Mouse (Mus musculus) hindbrain, postnatal 0 days (tissue): ENCODE results near the gene Olfr1459. TPM values are rescaled to one million over a fixed set of nuclear protein-coding genes. Genes with fewer than 3 reads are reported as not detected.

Source experiments
- ATAC-seq: fragments of 200-750 bp; cut with Nextera tagmentation; 2 replicates; pipeline ENCODE4 v1.8.0; 2017; ENCODE audit warnings: mild to moderate bottlenecking, moderate TSS enrichment, moderate library complexity
- DNase-seq: peaks from one replicate; pipeline ENCODE4 v3.0.0-alpha.2; 2015; ENCODE audit warnings: low spot score
- H3K27ac ChIP-seq: fragments of 300-500 bp; sonication (generic); 2 replicates; pipeline ENCODE4 v1.5.1; 2014; ENCODE audit warnings: mild to moderate bottlenecking
- H3K27me3 ChIP-seq: fragments of 300-500 bp; sonication (generic); 2 replicates; pipeline ENCODE4 v1.6.1; 2014; ENCODE audit warnings: low read length, mixed read lengths; ENCODE audit not compliant: insufficient read depth
- H3K36me3 ChIP-seq: fragments of 300-500 bp; sonication (generic); 2 replicates; pipeline ENCODE4 v1.6.1; 2014; ENCODE audit warnings: low read length, mixed read lengths; ENCODE audit not compliant: insufficient read depth
- H3K4me1 ChIP-seq: fragments of 300-500 bp; sonication (generic); 2 replicates; pipeline ENCODE4 v1.6.1; 2014; ENCODE audit warnings: antibody characterized with exemption, low read length, mixed read lengths; ENCODE audit not compliant: insufficient read depth
- H3K4me2 ChIP-seq: fragments of 300-500 bp; sonication (generic); 2 replicates; pipeline ENCODE4 v1.6.1; 2014; ENCODE audit warnings: low read depth, mild to moderate bottlenecking, low read length, moderate library complexity, mixed read lengths
- H3K4me3 ChIP-seq: fragments of 300-500 bp; sonication (generic); 2 replicates; pipeline ENCODE4 v1.5.1; 2014; ENCODE audit warnings: low read length
- H3K9ac ChIP-seq: fragments of 300-500 bp; sonication (generic); replicated peaks from 2 replicates; pipeline ENCODE4 v1.6.1; 2014; ENCODE audit warnings: mild to moderate bottlenecking, low read length, moderate library complexity, mixed read lengths
- H3K9me3 ChIP-seq: fragments of 300-500 bp; sonication (generic); 2 replicates; pipeline ENCODE4 v1.6.1; 2016; ENCODE audit warnings: low read length, mixed read lengths
- CTCF ChIP-seq: IDR thresholded peaks from 2 replicates; pipeline ENCODE4 v1.5.1; 2016; ENCODE audit warnings: antibody characterized with exemption, control low read depth, low read depth
- WGBS: fragments of 180-500 bp; shearing (Covaris S2); extraction: QIAGEN DNeasy Blood & Tissue Kit; methylation state at CpG from one replicate; pipeline ENCODE4 v1.1.7; 2014; 5-methylcytosine and 5-hydroxymethylcytosine counted together
- polyA plus RNA-seq: library from polyadenylated mRNA; unstranded; fragments of >200 nt; fragmentation: Nextera tagmentation; extraction: Ambion mirVana; gene quantifications from 2 replicates; pipeline ENCODE4 v1.2.1, GENCODE M21; 2015
- total RNA-seq: library from RNA; depleted of rRNA; stranded (reverse); fragments of >200 nt; gene quantifications from 2 replicates; pipeline ENCODE4 v1.2.3, GENCODE M21; 2014; rRNA removed

Gene Olfr1459
- total RNA-seq (not detected in 2 replicates), polyA plus RNA-seq (not detected in 2 replicates)

DNA sequence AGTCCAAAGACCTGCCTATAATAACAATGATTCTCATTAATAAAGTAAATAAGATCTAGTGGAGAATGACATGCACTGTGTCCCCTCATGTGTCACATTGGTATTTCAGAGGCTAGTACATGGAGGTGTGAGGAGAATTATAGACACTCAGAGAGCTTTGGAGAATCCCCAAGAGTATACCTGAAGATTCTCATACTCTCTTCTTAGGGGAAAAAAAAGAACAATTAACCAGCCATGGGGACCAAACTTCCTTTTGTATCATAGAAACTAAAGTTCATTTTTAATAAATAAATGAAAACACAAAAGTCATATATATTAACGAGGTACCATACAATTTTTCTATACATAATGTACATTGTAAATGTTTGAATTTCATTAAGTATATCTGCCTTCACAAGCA, at the start of gene Olfr1459:
Gene Olfr1459 (minus strand): TSS at position 101 of the 400 bp plus-strand sequence.
- no peak for TF ChIP-seq CTCF
- 74% methylated on average over 1 of the region's 1 CpGs for WGBS
- H3K9me3 ChIP-seq, result peaks cover 8% of the 10 kb centered on the region; the same call in 1 of the 2 replicates
- no peaks in the 10 kb centered on the region for H3K4me1 ChIP-seq
- H3K27me3 ChIP-seq, result no peaks in the 10 kb centered on the region
- H3K36me3 ChIP-seq, result no peaks in the 10 kb centered on the region
- no peak within 1 kb of the TSS for H3K4me3 ChIP-seq
- DNase-seq (no peak), ATAC-seq (no peak)
- no peak within 1 kb of the TSS for H3K4me2 ChIP-seq
- no peak within 1 kb of the TSS for H3K9ac ChIP-seq
- no peak within 1 kb of the TSS for H3K27ac ChIP-seq

DNA sequence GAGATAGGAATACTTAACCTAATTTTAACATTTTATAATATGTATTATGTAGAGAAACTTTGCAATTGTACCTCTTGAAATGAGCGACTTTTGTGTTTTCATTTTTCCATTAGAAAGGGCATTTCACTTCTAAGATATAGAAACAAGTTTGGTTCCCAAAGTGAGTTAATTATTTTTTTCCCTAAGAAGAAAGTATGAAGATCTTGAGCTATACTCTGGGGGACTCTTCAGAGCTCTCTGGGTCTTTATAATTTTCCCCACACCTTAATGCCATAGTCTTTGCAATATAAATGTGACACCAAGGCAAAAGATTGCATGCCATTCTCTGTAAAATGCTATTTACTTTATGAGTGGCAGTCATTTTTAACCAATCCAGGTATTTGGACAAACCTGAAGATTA, 36.1 kb upstream of the Olfr1459 start, which contains the start of gene Olfr1462:
Gene Olfr1462 (plus strand): TSS at position 301 of the 400 bp plus-strand sequence.
- Histone ChIP-seq H3K9me3 (peaks cover 8% of the 10 kb centered on the region; the same call in 1 of the 2 replicates), H3K9ac (no peak within 1 kb of the TSS), H3K4me2 (no peak within 1 kb of the TSS), H3K4me1 (no peaks in the 10 kb centered on the region), H3K4me3 (no peak within 1 kb of the TSS), H3K27ac (no peak within 1 kb of the TSS), H3K36me3 (no peaks in the 10 kb centered on the region), H3K27me3 (no peaks in the 10 kb centered on the region)
- no peak for TF ChIP-seq CTCF
- no peak for DNase-seq
- ATAC-seq, result no peak
- 90% methylated on average over 1 of the region's 1 CpGs for WGBS

DNA sequence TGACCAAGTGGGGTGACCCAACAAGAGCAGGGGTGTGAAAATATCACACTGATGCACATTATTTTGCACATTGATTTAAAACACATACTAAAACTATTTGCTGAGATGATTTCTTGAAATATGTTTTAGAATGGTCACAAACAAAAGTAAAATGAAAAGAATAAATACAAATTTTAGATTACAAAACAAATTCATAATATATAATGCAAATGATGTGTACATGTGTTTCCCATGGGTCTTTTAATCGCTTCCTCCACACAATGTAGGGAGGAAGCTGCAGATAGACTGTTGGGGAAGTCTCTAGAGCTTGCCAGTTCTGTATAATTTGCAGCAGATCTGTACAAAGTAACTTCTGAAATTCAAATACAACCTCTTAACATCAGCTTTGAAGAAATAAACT, 13.4 kb upstream of the Olfr1459 start, which contains the start of gene Olfr1461:
Gene Olfr1461 (plus strand): TSS at position 301 of the 400 bp plus-strand sequence.
- Histone ChIP-seq H3K27me3 (no peaks in the 10 kb centered on the region), H3K27ac (no peak within 1 kb of the TSS), H3K9ac (no peak within 1 kb of the TSS), H3K4me2 (no peak within 1 kb of the TSS), H3K36me3 (no peaks in the 10 kb centered on the region), H3K4me3 (no peak within 1 kb of the TSS), H3K4me1 (no peaks in the 10 kb centered on the region), H3K9me3 (no peaks in the 10 kb centered on the region)
- DNase-seq (no peak), ATAC-seq (no peak)
- TF ChIP-seq CTCF, result no peak
- WGBS, result 52% methylated on average over 1 of the region's 1 CpGs

DNA sequence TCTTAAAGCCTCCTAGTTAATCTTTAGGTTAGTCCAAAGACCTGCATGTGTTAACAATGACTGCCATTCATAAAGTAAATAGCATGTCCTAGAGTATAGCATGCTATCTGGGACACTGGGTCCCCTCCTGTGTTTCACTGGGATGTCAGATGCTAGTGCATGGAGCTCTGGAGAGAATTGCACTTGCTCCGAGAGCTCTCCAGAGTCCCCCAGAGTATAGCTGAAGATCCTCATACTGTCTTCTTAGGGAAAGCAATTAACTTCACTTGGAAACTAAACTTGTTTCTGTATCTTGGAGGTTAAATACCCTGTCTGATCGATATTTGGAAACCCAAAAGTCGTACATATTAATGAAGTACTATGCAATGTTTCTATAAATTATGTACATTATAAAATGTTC, 42.7 kb downstream of the Olfr1459 start, which contains the start of gene Olfr1458:
Gene Olfr1458 (minus strand): TSS at position 101 of the 400 bp plus-strand sequence.
- 84% methylated on average over 3 of the region's 3 CpGs for WGBS
- Histone ChIP-seq H3K27ac (no peak within 1 kb of the TSS), H3K4me2 (no peak within 1 kb of the TSS), H3K9ac (no peak within 1 kb of the TSS), H3K36me3 (no peaks in the 10 kb centered on the region), H3K9me3 (0 out of 2 replicates have a peak, but pooled peaks cover 5% of the 10 kb centered on the region), H3K27me3 (no peaks in the 10 kb centered on the region), H3K4me3 (no peak within 1 kb of the TSS), H3K4me1 (no peaks in the 10 kb centered on the region)
- ATAC-seq (no peak), DNase-seq (no peak)
- TF ChIP-seq CTCF, result no peak

DNA sequence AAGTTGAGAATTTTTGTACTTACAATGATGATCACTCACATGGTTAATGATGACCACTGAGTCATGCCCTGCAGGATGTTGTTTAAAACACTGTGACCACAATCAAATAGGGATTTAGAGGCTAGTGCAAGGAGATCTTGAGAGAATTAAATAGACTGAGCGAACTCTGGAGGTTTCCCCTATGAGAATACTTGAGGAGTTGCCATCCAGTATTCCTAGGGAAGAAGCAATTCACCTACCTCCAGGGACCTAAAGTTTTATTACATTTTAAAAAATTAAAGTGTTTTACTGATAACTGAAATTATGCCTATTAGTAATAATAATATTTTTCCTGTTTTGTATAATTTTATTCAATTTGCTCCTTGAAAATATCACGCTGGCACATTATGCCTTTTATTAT, 51.6 kb downstream of the Olfr1459 start, which contains the start of gene Olfr1457:
Gene Olfr1457 (minus strand): TSS at position 101 of the 400 bp plus-strand sequence.
- H3K4me1 ChIP-seq, result no peaks in the 10 kb centered on the region
- 73% methylated on average over 2 of the region's 2 CpGs for WGBS
- no peak within 1 kb of the TSS for H3K4me2 ChIP-seq
- H3K4me3 ChIP-seq, result no peak within 1 kb of the TSS
- DNase-seq, result no peak
- H3K27ac ChIP-seq, result no peak within 1 kb of the TSS
- no peak within 1 kb of the TSS for H3K9ac ChIP-seq
- H3K36me3 ChIP-seq, result no peaks in the 10 kb centered on the region
- ATAC-seq, result no peak
- H3K27me3 ChIP-seq, result no peaks in the 10 kb centered on the region
- TF ChIP-seq CTCF, result no peak
- H3K9me3 ChIP-seq, result no peaks in the 10 kb centered on the region

DNA sequence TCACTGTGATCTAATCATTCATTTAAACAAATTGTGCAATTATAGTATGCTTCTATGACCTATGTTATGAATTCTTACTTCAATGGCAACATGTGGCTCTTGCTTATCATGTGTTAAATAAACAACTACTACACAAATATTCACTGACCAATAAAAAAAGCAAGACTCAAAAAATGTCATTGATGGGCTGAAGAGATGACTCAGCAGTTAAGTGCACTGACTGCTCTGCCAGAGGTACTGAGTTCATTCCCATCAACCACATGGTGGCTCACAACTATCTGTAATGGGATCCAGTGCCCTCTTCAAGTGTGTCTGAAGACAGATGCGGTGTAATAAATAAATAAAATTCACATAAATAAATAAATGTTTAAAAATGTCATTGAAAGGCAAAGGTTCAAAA, 55.4 kb downstream of the Olfr1459 start:
- Histone ChIP-seq H3K27ac (no peak overlapping the region), H3K4me1 (no peaks in the 10 kb centered on the region), H3K9ac (no peak overlapping the region), H3K4me2 (no peak overlapping the region), H3K36me3 (no peaks in the 10 kb centered on the region), H3K27me3 (no peaks in the 10 kb centered on the region), H3K4me3 (no peak overlapping the region), H3K9me3 (no peaks in the 10 kb centered on the region)
- no peak for DNase-seq
- WGBS, result 82% methylated on average over 1 of the region's 1 CpGs
- TF ChIP-seq CTCF, result no peak
- ATAC-seq, result no peak

Other genes with a start within 250 kb of the Olfr1459 start
- not detected in 2 replicates for gene Olfr1447, start 245.8 kb downstream of the Olfr1459 start, total RNA-seq
- gene Olfr1447, start 245.8 kb downstream of the Olfr1459 start, polyA plus RNA-seq, result not detected in 2 replicates
- gene Olfr1448, start 225.1 kb downstream of the Olfr1459 start, total RNA-seq, result not detected in 2 replicates
- gene Olfr1448, start 225.1 kb downstream of the Olfr1459 start, polyA plus RNA-seq, result not detected in 2 replicates
- not detected in 2 replicates for gene Olfr1449, start 218.7 kb downstream of the Olfr1459 start, total RNA-seq
- not detected in 2 replicates for gene Olfr1449, start 218.7 kb downstream of the Olfr1459 start, polyA plus RNA-seq
- gene Olfr1450, start 199.3 kb downstream of the Olfr1459 start, total RNA-seq, result not detected in 2 replicates
- gene Olfr1450, start 199.3 kb downstream of the Olfr1459 start, polyA plus RNA-seq, result not detected in 2 replicates
- gene Olfr1451, start 154.5 kb downstream of the Olfr1459 start, total RNA-seq, result not detected in 2 replicates
- gene Olfr1451, start 154.5 kb downstream of the Olfr1459 start, polyA plus RNA-seq, result not detected in 2 replicates
- not detected in 2 replicates for gene Olfr1453, start 121.2 kb downstream of the Olfr1459 start, total RNA-seq
- not detected in 2 replicates for gene Olfr1453, start 121.2 kb downstream of the Olfr1459 start, polyA plus RNA-seq
- not detected in 2 replicates for gene Olfr1454, start 88.9 kb downstream of the Olfr1459 start, total RNA-seq
- not detected in 2 replicates for gene Olfr1454, start 88.9 kb downstream of the Olfr1459 start, polyA plus RNA-seq
- gene Olfr1457, start 51.7 kb downstream of the Olfr1459 start, total RNA-seq, result not detected in 2 replicates
- gene Olfr1457, start 51.7 kb downstream of the Olfr1459 start, polyA plus RNA-seq, result not detected in 2 replicates
- not detected in 2 replicates for gene Olfr1458, start 42.8 kb downstream of the Olfr1459 start, total RNA-seq
- gene Olfr1458, start 42.8 kb downstream of the Olfr1459 start, polyA plus RNA-seq, result not detected in 2 replicates
- gene Olfr1461, start 13.5 kb upstream of the Olfr1459 start, total RNA-seq, result not detected in 2 replicates
- gene Olfr1461, start 13.5 kb upstream of the Olfr1459 start, polyA plus RNA-seq, result not detected in 2 replicates
- not detected in 2 replicates for gene Olfr1462, start 36.2 kb upstream of the Olfr1459 start, total RNA-seq
- not detected in 2 replicates for gene Olfr1462, start 36.2 kb upstream of the Olfr1459 start, polyA plus RNA-seq
- gene Olfr1463, start 81.8 kb upstream of the Olfr1459 start, total RNA-seq, result not detected in 2 replicates
- not detected in 2 replicates for gene Olfr1463, start 81.8 kb upstream of the Olfr1459 start, polyA plus RNA-seq
- gene Olfr1465, start 166.0 kb upstream of the Olfr1459 start, total RNA-seq, result not detected in 2 replicates
- gene Olfr1465, start 166.0 kb upstream of the Olfr1459 start, polyA plus RNA-seq, result not detected in 2 replicates
- gene Olfr1466, start 189.3 kb upstream of the Olfr1459 start, total RNA-seq, result not detected in 2 replicates
- not detected in 2 replicates for gene Olfr1466, start 189.3 kb upstream of the Olfr1459 start, polyA plus RNA-seq
- not detected in 2 replicates for gene Olfr1467, start 212.7 kb upstream of the Olfr1459 start, total RNA-seq
- gene Olfr1467, start 212.7 kb upstream of the Olfr1459 start, polyA plus RNA-seq, result not detected in 2 replicates